Mouse (Mus musculus) liver, adult 2 months (tissue): ENCODE data around the gene Slc27a3. TPM values are rescaled to one million over a fixed set of nuclear protein-coding genes. Genes with fewer than 3 reads are reported as not detected.
A peak's percentile ranks its signal among the peaks of the same experiment; 100 is the strongest.

Source experiments
- DNase-seq: peaks from one replicate; pipeline ENCODE4 v3.0.0-alpha.2; 2011; ENCODE audit warnings: low read depth, low spot score; ENCODE audit errors: extremely low read depth
- H3K27ac ChIP-seq: fragments of 200-500 bp; replicated peaks from 2 replicates; pipeline ENCODE4 v1.5.1; 2012; ENCODE audit warnings: low read depth, mild to moderate bottlenecking, control low read depth, inconsistent platforms, low read length; ENCODE audit not compliant: insufficient read depth
- H3K27me3 ChIP-seq: fragments of 200-500 bp; 2 replicates; pipeline ENCODE4 v1.6.1; 2012; ENCODE audit warnings: mild to moderate bottlenecking, moderate library complexity, low read length, inconsistent platforms; ENCODE audit not compliant: control insufficient read depth, insufficient read depth
- H3K36me3 ChIP-seq: fragments of 200-500 bp; 2 replicates; pipeline ENCODE4 v1.6.1; 2012; ENCODE audit warnings: low read length, inconsistent platforms; ENCODE audit not compliant: control insufficient read depth, insufficient read depth
- H3K4me1 ChIP-seq: fragments of 200-500 bp; 2 replicates; pipeline ENCODE4 v1.6.1; 2011; ENCODE audit warnings: low read length; ENCODE audit not compliant: control insufficient read depth, insufficient read depth
- H3K4me3 ChIP-seq: fragments of 200-500 bp; 2 replicates; pipeline ENCODE4 v1.5.1; 2011; ENCODE audit warnings: low read depth, mild to moderate bottlenecking, control low read depth, low read length, moderate library complexity; ENCODE audit not compliant: insufficient read depth
- H3K79me2 ChIP-seq: fragments of 200-500 bp; 2 replicates; pipeline ENCODE4 v1.6.1; 2012; ENCODE audit warnings: inconsistent platforms, mild to moderate bottlenecking, low read length, moderate library complexity; ENCODE audit not compliant: control insufficient read depth, insufficient read depth
- H3K9ac ChIP-seq: fragments of 200-500 bp; 2 replicates; pipeline ENCODE4 v1.6.1; 2012; ENCODE audit warnings: low read depth, mild to moderate bottlenecking, control low read depth, inconsistent platforms, low read length
- CTCF ChIP-seq: fragments of 200-500 bp; IDR thresholded peaks from 2 replicates; pipeline ENCODE4 v1.5.1; 2011; ENCODE audit warnings: low read depth, low read length, control low read depth
- POLR2A ChIP-seq: fragments of 200-500 bp; IDR thresholded peaks from 2 replicates; pipeline ENCODE4 v1.6.1; 2011; ENCODE audit warnings: low read length, control low read depth; ENCODE audit not compliant: insufficient read depth; ENCODE audit errors: extremely low read depth
- WGBS: fragments of 180-500 bp; shearing (Covaris S2); methylation state at CpG from one replicate; pipeline ENCODE4 v1.1.7; 2018; 5-methylcytosine and 5-hydroxymethylcytosine counted together
- polyA plus RNA-seq: library from polyadenylated mRNA; depleted of rRNA; stranded (reverse); fragments of >200 nt; gene quantifications from 2 replicates; pipeline ENCODE4 v1.2.3, GENCODE M21; 2012
- total RNA-seq: library from RNA; depleted of rRNA; stranded (reverse); fragments of >200 nt; gene quantifications from 2 replicates; pipeline ENCODE4 v1.2.3, GENCODE M21; 2014

Gene Slc27a3
- total and polyA plus RNA-seq, 2 experiments, result 0.37 to 2.3 TPM

DNA sequence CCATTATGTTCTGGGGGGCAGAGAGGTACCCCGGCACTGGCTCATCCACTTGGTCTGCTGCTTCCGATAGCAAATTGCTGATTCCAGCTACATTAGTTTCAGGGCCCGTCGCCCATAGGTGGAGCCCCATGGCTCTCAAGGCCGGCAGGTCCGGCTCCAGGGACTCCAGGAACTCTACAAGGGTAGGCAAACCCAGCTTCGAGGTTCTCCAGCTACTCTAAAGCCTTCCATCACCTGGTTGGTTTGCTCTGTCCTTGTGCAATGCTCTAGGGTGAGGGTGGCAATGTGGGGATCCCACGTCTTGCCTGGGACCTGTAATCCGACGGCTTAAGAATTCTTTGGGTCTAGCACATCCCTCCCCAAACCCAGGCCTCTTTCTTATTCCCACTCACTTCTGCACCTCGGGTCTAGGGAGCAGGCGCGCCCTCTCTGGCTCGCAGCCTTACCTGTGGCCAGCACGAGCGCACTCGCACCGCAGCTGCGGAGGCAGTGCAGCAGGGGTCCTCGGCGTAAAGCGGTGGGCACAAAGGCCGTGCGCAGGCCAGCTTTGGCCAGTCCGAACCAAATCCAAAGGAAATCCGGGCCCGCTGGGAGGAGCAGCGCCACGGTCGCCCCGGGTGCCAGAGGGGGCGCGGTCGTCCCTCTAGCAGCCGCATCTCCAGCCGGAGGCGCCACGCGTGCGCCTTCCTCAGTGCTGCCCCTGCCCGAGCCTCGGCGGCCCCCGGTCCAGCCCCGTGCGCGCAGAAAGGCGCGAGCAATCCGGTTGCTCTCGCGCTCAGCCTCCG, 820 bp downstream of the Slc27a3 start:
- H3K27me3 ChIP-seq, result no peaks in the 10 kb centered on the region; the same call in 1 of the 2 replicates
- peak overlapping the region; percentile 49 for H3K9ac ChIP-seq
- H3K4me3 ChIP-seq, result peak overlapping the region; percentile 55
- no peak overlapping the region for H3K27ac ChIP-seq
- peaks cover 2% of the 10 kb centered on the region; the same call in 1 of the 2 replicates for H3K4me1 ChIP-seq
- TF ChIP-seq CTCF (no peak), POLR2A (no peak)
- WGBS, result 24% methylated on average over 53 of the region's 53 CpGs
- DNase-seq, result no peak
- H3K79me2 ChIP-seq, result no peaks in the 10 kb centered on the region
- peaks cover 5% of the 10 kb centered on the region; the same call in 1 of the 2 replicates for H3K36me3 ChIP-seq

DNA sequence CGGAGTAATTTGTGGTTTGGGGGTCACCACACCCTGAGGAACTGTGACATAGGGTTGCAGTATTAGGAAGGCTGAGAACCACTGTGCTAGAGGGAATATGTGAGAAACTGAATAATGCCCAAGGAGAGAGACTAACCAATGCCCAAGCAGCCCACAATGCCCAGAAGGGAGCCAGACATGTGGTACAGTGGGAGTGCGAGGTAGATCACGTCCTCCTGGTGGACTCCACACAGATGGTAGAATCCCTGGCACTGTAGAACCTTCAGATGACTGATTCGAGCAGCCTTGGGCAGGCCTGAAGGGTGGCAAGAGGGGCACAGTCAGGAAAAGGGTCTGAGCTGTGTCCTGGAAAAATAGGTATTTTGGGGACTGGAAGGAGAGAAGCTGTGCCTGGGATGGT, 1.5 kb downstream of the Slc27a3 start:
- no peaks in the 10 kb centered on the region; the same call in 1 of the 2 replicates for H3K27me3 ChIP-seq
- no peak for TF ChIP-seq CTCF
- TF ChIP-seq POLR2A, result no peak
- DNase-seq, result no peak
- no peak overlapping the region for H3K9ac ChIP-seq
- peaks cover 2% of the 10 kb centered on the region; the same call in 1 of the 2 replicates for H3K4me1 ChIP-seq
- no peak overlapping the region for H3K4me3 ChIP-seq
- H3K79me2 ChIP-seq, result no peaks in the 10 kb centered on the region
- WGBS, result 96% methylated on average over 4 of the region's 4 CpGs
- H3K36me3 ChIP-seq, result peaks cover 3% of the 10 kb centered on the region; the same call in 1 of the 2 replicates
- H3K27ac ChIP-seq, result no peak overlapping the region

DNA sequence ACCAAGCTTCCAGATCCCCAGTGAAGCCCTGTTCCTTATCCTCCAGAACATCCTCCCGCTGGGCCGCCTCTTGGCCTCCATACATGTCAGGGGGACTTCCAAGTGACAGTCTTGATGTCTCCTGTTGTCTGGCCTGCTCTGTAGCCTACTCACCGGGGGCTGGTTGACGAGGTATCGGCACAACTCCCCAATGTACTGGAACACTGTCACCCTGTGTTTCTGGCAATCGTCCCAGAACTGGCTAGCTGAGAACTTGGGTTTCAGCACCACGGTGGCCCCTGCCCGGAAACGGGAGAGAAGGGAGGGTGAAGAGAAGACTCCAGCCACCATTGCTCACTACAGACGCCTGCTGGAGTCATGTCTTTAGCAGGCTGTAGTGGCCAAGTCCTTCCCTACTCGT, 2.3 kb downstream of the Slc27a3 start:
- Histone ChIP-seq H3K27ac (no peak overlapping the region), H3K4me1 (peaks cover 2% of the 10 kb centered on the region; the same call in 1 of the 2 replicates), H3K79me2 (no peaks in the 10 kb centered on the region), H3K4me3 (no peak overlapping the region), H3K9ac (no peak overlapping the region), H3K36me3 (peaks cover 2% of the 10 kb centered on the region; the same call in 1 of the 2 replicates), H3K27me3 (no peaks in the 10 kb centered on the region; the same call in 1 of the 2 replicates)
- 52% methylated on average over 11 of the region's 11 CpGs for WGBS
- TF ChIP-seq CTCF (no peak), POLR2A (no peak)
- no peak for DNase-seq

DNA sequence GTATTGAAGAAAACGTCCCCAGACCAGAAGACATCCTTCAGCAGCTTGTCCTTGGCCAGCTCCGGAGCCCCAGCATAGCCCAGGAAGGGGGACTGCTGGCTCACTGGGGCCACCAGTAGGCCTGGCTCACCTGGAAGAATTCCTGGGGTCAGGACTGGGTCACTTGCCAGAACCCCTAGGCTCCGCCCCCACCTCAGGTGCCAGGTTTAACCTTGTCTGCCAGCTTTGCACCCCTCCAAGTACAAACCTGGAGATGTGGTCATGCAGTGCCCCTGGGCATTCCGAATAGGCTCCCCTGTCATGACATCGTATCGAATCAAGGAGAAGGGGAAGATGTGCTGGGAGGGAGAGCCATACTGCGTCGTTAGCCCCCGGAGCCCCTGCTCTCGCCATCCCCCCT, 2.9 kb downstream of the Slc27a3 start:
- H3K27me3 ChIP-seq, result no peaks in the 10 kb centered on the region; the same call in 1 of the 2 replicates
- TF ChIP-seq CTCF (no peak), POLR2A (no peak)

DNA sequence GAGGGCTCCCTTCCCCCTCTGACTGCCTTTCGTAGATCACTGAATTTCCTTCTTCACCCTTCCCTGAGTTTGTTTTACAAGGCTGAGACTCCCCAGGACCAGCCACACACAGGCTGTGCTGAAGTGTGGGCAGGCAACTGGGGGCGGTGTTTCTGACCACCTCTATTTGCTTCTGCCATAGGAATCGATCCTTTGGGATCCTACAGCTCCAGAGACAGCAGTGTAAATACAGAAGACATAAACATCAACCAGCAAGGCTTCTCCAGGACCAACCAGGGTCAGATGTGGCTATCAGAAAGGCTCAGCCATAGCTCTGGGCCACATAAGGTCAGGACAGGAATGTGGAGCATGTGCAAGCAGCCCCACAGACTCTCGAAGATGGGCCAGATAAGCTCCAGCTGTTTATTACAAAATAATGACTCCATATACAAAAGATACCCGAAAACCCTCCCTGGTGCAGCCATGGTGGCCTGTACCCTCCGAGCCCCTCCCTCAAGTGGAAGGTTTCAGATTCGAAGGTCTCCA, 4.8 kb downstream of the Slc27a3 start:
- no peaks in the 10 kb centered on the region; the same call in 1 of the 2 replicates for H3K27me3 ChIP-seq
- no peak for DNase-seq
- no peak overlapping the region for H3K4me3 ChIP-seq
- H3K4me1 ChIP-seq, result peaks cover under 1% of the 10 kb centered on the region; the same call in 1 of the 2 replicates
- no peaks in the 10 kb centered on the region for H3K79me2 ChIP-seq
- no peak for TF ChIP-seq CTCF
- TF ChIP-seq POLR2A, result no peak
- H3K27ac ChIP-seq, result no peak overlapping the region
- no peaks in the 10 kb centered on the region for H3K36me3 ChIP-seq
- no peak overlapping the region for H3K9ac ChIP-seq
- 74% methylated on average over 7 of the region's 7 CpGs for WGBS

More for the DNA sequence above, 2.9 kb downstream of the Slc27a3 start:
- Histone ChIP-seq H3K9ac (no peak overlapping the region), H3K4me1 (peaks cover 2% of the 10 kb centered on the region; the same call in 1 of the 2 replicates), H3K4me3 (no peak overlapping the region), H3K36me3 (no peaks in the 10 kb centered on the region), H3K27ac (no peak overlapping the region), H3K79me2 (no peaks in the 10 kb centered on the region)
- DNase-seq, result no peak
- WGBS, result 96% methylated on average over 10 of the region's 10 CpGs
